Mouse (Mus musculus): Measurements from ENCODE around the gene Myl4.

Gene Myl4

GRCm38 (mm10) chr11:104550406-104550974 is at the start of gene Myl4, which contains the start of gene Cdc27:
Myl4 (plus strand) TSS chr11:104550663.
Cdc27 (minus strand) TSS chr11:104550620.
- CTCF ChIA-PET: no interaction called here

GRCm38 (mm10) chr11:104508455-104508854 is 42.0 kb upstream of the Myl4 start:
- CTCF ChIA-PET: no interaction called here

- CTCF ChIA-PET: no interaction called here
Measured at GRCm38 (mm10) chr11:104510606-104511005, 39.9 kb upstream of the Myl4 start.

GRCm38 (mm10) chr11:104512436-104512835 is 38.0 kb upstream of the Myl4 start:
- CTCF ChIA-PET: interaction anchor here (0.5 kb wide), 1 partner anchor 693 kb away, joined by 4 read pairs; no protein-coding TSS in a partner anchor

GRCm38 (mm10) chr11:104525935-104526334 is 24.5 kb upstream of the Myl4 start:
- CTCF ChIA-PET: no interaction called here

- CTCF ChIA-PET: no interaction called here
Measured at GRCm38 (mm10) chr11:104536843-104537242, 13.6 kb upstream of the Myl4 start.

- CTCF ChIA-PET: no interaction called here
Measured at GRCm38 (mm10) chr11:104537945-104538555, 12.4 kb upstream of the Myl4 start.

- CTCF ChIA-PET: no interaction called here
Measured at GRCm38 (mm10) chr11:104539811-104540210, 10.7 kb upstream of the Myl4 start.

GRCm38 (mm10) chr11:104543337-104543736 is 7.1 kb upstream of the Myl4 start:
- CTCF ChIA-PET: interaction anchor here (0.5 to 0.7 kb wide), 3 partner anchors 64 to 150 kb away, joined by 3 to 17 read pairs (median 6); no protein-coding TSS in a partner anchor

GRCm38 (mm10) chr11:104544507-104544906 is 6.0 kb upstream of the Myl4 start:
- CTCF ChIA-PET: no interaction called here

GRCm38 (mm10) chr11:104547502-104547901 is 3.0 kb upstream of the Myl4 start:
- CTCF ChIA-PET: no interaction called here

GRCm38 (mm10) chr11:104549438-104550405 is 741 bp upstream of the Myl4 start:
- CTCF ChIA-PET: no interaction called here

GRCm38 (mm10) chr11:104558065-104558464 is 7.6 kb downstream of the Myl4 start:
- CTCF ChIA-PET: no interaction called here

GRCm38 (mm10) chr11:104558651-104559403 is 8.4 kb downstream of the Myl4 start:
- CTCF ChIA-PET: no interaction called here

GRCm38 (mm10) chr11:104560971-104561370 is 10.5 kb downstream of the Myl4 start:
- CTCF ChIA-PET: no interaction called here

GRCm38 (mm10) chr11:104563496-104563895 is 13.0 kb downstream of the Myl4 start:
- CTCF ChIA-PET: no interaction called here

GRCm38 (mm10) chr11:104565172-104565571 is 14.7 kb downstream of the Myl4 start:
- CTCF ChIA-PET: no interaction called here

- CTCF ChIA-PET: no interaction called here
Measured at GRCm38 (mm10) chr11:104566097-104566496, 15.6 kb downstream of the Myl4 start.

GRCm38 (mm10) chr11:104566796-104567195 is 16.3 kb downstream of the Myl4 start:
- CTCF ChIA-PET: no interaction called here

GRCm38 (mm10) chr11:104567736-104568135 is 17.3 kb downstream of the Myl4 start:
- CTCF ChIA-PET: interaction anchor here (0.5 kb wide), 1 partner anchor 229 kb away, joined by 3 read pairs; no protein-coding TSS in a partner anchor

- CTCF ChIA-PET: interaction anchor here (0.5 kb wide), 1 partner anchor 230 kb away, joined by 3 read pairs; no protein-coding TSS in a partner anchor
Measured at GRCm38 (mm10) chr11:104568326-104568725, 17.9 kb downstream of the Myl4 start.

- CTCF ChIA-PET: interaction anchor here (0.6 kb wide), 1 partner anchor 10 kb away, joined by 3 read pairs; no protein-coding TSS in a partner anchor
Measured at GRCm38 (mm10) chr11:104570515-104570914, 20.1 kb downstream of the Myl4 start.
